Comparison of ENCODE assay signal across 22 mouse cellular contexts in genomic region chr10:93301831-93302230, GRCm38 (mm10). TPM values are rescaled to one million over a fixed set of nuclear protein-coding genes. Genes with fewer than 3 reads are reported as not detected.
DNase-seq lines count a peak whose midpoint lies in the region; ATAC-seq and TF ChIP-seq lines count a peak whose summit lies in the region.
"Had no signal": no experiment of that assay in that cellular context is flagged by ENCODE, and none has a peak within 500 bp of the region (broad histone marks: within the 10 kb centered on the region; RNA-seq: fewer than 3 reads in every experiment).

No protein-coding gene starts in this region.

- no peak overlapping the region for H3K4me3 ChIP-seq in lung, adult 2 months (replicated peaks; ENCODE audit: extremely low read depth, low read depth, low read length)
- H3K4me3 ChIP-seq in intestine, embryonic 15.5 days (replicated peaks) = no peak overlapping the region
- H3K4me3 ChIP-seq: embryonic facial prominence, embryonic 13.5 days; forebrain, embryonic 15.5 days; hindbrain, embryonic 10.5 days; left cerebral cortex, adult 2 months; megakaryocyte, embryonic 14.5 days; neural tube, embryonic 13.5 days had no signal

- DNase-seq in heart, adult 8-10 months (ENCODE audit: low spot score) = peak; percentile 57
- no peak for DNase-seq in heart, postnatal 25 days (ENCODE audit: low spot score)
- DNase-seq in kidney, adult 9 months = peak; percentile 50
- no peak for DNase-seq in kidney, postnatal 4 days
- DNase-seq in lung, postnatal 10 days = peak; percentile 36
- no peak for DNase-seq in lung, adult 2 months
- DNase-seq in cerebellum, adult 8-10 months = no peak
- DNase-seq: cerebellum, adult 2 months; gastrocnemius, postnatal 36 days; layer of hippocampus, adult 9-11 months; left cerebral cortex, postnatal 4 days; liver; midbrain, embryonic 14.5 days; thymus, postnatal 25 days had no signal

- no peak overlapping the region for H3K27ac ChIP-seq in intestine, embryonic 15.5 days
- H3K27ac ChIP-seq: embryonic facial prominence, embryonic 13.5 days; forebrain, embryonic 15.5 days; hindbrain, embryonic 10.5 days; hindbrain, postnatal 0 days; left cerebral cortex, adult 2 months; neural tube, embryonic 13.5 days had no signal

- no peaks in the 10 kb centered on the region for H3K36me3 ChIP-seq in intestine, embryonic 15.5 days
- H3K36me3 ChIP-seq: embryonic facial prominence, embryonic 13.5 days; forebrain, embryonic 15.5 days; hindbrain, embryonic 10.5 days; neural tube, embryonic 13.5 days had no signal

- no peak overlapping the region for H3K4me2 ChIP-seq in intestine, embryonic 15.5 days (replicated peaks)
- H3K4me2 ChIP-seq: embryonic facial prominence, embryonic 13.5 days; forebrain, embryonic 15.5 days; neural tube, embryonic 13.5 days had no signal

- WGBS in lung, adult 2 months = 44% methylated on average over 8 of the region's 8 CpGs
- 69% methylated on average over 8 of the region's 8 CpGs for WGBS in intestine, embryonic 15.5 days

- ATAC-seq in intestine, embryonic 15.5 days = no peak
- ATAC-seq: forebrain, embryonic 15.5 days; hindbrain, postnatal 0 days had no signal

- no peaks in the 10 kb centered on the region for H3K9me3 ChIP-seq in intestine, embryonic 15.5 days
- H3K9me3 ChIP-seq: embryonic facial prominence, embryonic 13.5 days; forebrain, embryonic 15.5 days; hindbrain, embryonic 10.5 days; megakaryocyte, embryonic 14.5 days; neural tube, embryonic 13.5 days had no signal

- no peak for TF ChIP-seq CTCF in lung, adult 2 months (IDR thresholded peaks at IDR 0.05; ENCODE audit: insufficient read depth, low read length)

- intact Hi-C loops in heart, postnatal 25 days (cut with DNase I) = no loop called here

- no peak for TF ChIP-seq POLR2A in lung, adult 2 months (IDR thresholded peaks at IDR 0.05; ENCODE audit: borderline replicate concordance, extremely low read depth, low read depth, low read length)

- no peak overlapping the region for H3K9ac ChIP-seq in intestine, embryonic 15.5 days
- H3K9ac ChIP-seq: embryonic facial prominence, embryonic 13.5 days; forebrain, embryonic 15.5 days; neural tube, embryonic 13.5 days had no signal

- peaks cover 38% of the 10 kb centered on the region for H3K4me1 ChIP-seq in lung, adult 2 months (ENCODE audit: control insufficient read depth, insufficient read depth, low read length)
- no peaks in the 10 kb centered on the region for H3K4me1 ChIP-seq in intestine, embryonic 15.5 days (replicated peaks)
- H3K4me1 ChIP-seq: forebrain, embryonic 15.5 days had no signal

- H3K27me3 ChIP-seq in intestine, embryonic 15.5 days (replicated peaks) = no peaks in the 10 kb centered on the region
- H3K27me3 ChIP-seq: embryonic facial prominence, embryonic 13.5 days; forebrain, embryonic 15.5 days; megakaryocyte, embryonic 14.5 days; neural tube, embryonic 13.5 days had no signal

RNA-seq across cellular contexts. Expression of gene Elk3, which starts 9.1 kb away (rescaled TPM):
- total RNA-seq in heart, adult 8-10 months (2022) = 10 to 100 TPM; 32.0 to 37.6 (median 35.2) TPM
- total RNA-seq in heart, postnatal 25 days (2021) = 10 to 100 TPM; 45.1 to 48.7 TPM
- polyA plus RNA-seq in lung, adult 2 months (2012; rRNA removed) = 76.0 and 99.4 TPM in 2 replicates
- polyA plus RNA-seq in intestine, embryonic 15.5 days (2015; fragmentation: Nextera tagmentation; extraction: Ambion mirVana) = 21.9 and 22.3 TPM in 2 replicates

Comparison
In these comparisons a context has a peak if more than half of its experiments do, and no peak if none do; other contexts are left out.
1. DNase-seq: peak in heart, adult 8-10 months (single experiment), kidney, adult 9 months (single experiment) and lung, postnatal 10 days (single experiment); none in heart, postnatal 25 days (single experiment), kidney, postnatal 4 days (0 of 2), lung, adult 2 months (single experiment) and cerebellum, adult 8-10 months (single experiment).